Mouse (Mus musculus) erythroblast, embryonic 14.5 days (primary cell): ENCODE results near the gene Sdc1.

ENCODE experiments used
- GATA1 ChIP-seq: IDR thresholded peaks from 2 replicates; pipeline ENCODE4 v1.6.1; 2012; ENCODE audit warnings: low read length, inconsistent platforms, mixed read lengths
- TAL1 ChIP-seq: IDR thresholded peaks from 3 replicates; pipeline ENCODE4 v1.6.1; 2012; ENCODE audit warnings: low read length, inconsistent platforms, mixed read lengths

- no peak for TF ChIP-seq GATA1
- TF ChIP-seq TAL1, result no peak
These were observed 1.5 kb downstream of the Sdc1 start for GRCm38 (mm10) chr12:8772451-8773143.
